Mouse (Mus musculus): ENCODE data around the gene Bdh2.

Gene Bdh2

DNA sequence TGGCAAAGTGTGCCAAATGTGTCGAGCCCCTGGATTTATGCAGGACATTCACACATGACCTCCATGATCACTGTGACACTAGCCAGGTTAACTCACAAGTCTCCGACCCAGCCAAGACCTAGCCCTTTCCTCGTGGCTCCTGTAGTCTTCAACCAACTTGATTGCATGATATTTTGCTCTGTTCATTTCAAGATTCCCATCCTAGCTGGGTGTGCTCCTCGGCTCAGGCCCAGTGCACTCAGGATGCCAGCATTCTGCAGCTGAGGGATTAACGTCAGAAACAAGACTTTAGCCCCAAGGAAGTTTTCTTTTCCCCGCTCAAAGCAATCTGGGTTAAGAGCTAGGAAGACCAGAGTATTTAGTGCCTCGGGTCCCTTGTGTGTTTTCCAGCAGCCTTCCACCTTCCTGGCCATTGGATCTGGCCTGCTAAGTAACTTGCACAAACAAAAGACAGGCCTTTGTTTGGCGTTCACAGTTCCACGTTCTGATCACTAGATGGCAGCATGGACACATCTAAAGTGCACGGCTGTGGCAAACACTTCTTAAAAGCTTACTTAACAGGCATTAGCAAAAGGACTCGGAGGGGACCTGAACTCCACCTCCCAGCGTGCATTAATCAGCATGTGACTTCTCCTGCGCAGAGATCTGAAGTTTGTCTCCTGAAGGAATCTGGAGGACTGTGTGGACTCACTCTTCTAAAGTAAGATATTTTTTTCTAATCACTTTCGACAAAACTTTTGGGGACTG lies at the start of gene Bdh2:
Gene Bdh2, plus strand, starts transcription at position 553 of the 747 bp plus-strand sequence.
- WGBS: 22% methylated on average over 14 of the region's 14 CpGs

- WGBS: 66% methylated on average over 3 of the region's 3 CpGs
Measured at GRCm38 (mm10) chr3:135232058-135232457, 49.0 kb upstream of the Bdh2 start.

- 91% methylated on average over 3 of the region's 3 CpGs for WGBS
Measured at GRCm38 (mm10) chr3:135232462-135232861, 48.6 kb upstream of the Bdh2 start.

DNA sequence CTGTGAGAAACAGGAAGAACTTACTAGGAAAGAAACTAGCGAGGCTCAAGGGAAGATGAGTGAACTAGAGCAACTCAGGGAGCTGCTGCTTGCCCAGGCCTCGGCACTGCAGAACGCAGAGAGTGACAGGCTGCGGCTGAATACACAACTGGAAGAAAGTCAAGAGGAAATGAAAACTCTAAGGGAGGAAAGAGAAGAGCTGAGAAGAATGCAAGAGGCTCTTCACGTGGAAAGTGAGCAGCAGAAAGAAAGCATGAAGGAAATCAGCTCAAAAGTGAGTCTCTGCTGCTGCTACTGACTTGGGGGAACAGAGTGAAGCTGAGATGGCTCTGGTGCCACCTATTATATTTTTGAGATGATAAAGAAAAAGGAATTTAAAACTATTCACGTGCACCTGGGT lies 34.2 kb upstream of the Bdh2 start:
- 95% methylated on average over 6 of the region's 6 CpGs for WGBS

DNA sequence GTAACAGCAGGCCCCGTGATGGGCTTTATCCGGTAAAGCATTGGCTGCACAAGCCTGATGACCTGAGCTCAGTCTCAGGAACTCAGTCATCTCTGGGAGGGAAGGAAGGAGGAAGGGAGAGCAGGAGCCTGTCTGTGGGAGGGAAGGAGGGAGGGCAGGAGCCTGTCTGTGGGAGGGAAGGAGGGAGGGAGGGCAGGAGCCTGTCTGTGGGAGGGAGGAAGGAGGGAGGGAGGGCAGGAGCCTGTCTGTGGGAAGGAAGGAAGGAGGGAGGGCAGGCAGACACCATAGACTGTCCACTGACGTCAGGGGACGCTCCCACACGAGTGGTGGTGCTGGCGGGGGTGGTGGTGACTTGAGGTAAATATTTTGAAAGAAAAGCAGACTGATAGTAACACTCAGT lies 31.9 kb upstream of the Bdh2 start:
- WGBS: 80% methylated on average over 6 of the region's 6 CpGs

- 93% methylated on average over 6 of the region's 6 CpGs for WGBS
Measured at GRCm38 (mm10) chr3:135251825-135252224, 29.2 kb upstream of the Bdh2 start.

DNA sequence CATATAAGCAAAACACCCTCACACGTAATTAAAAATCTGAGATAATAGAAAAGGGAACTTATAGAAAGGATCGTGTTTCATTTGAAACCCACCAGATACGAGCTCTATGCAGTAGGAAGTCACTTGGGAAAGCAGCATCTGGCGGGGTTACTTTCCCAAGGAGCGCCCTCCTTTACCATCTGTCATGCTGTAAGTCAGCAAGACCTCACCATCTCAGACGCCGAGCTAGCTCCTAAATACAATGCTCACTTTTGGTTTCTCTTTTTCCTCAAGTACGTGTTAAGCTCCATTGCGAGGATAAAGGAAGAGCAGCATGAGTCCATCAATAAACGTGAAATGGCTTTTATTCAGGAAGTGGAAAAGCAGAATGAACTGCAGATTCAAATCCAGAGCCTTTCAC lies 22.1 kb upstream of the Bdh2 start:
- 77% methylated on average over 10 of the region's 10 CpGs for WGBS

GRCm38 (mm10) chr3:135260233-135260632 lies 20.8 kb upstream of the Bdh2 start:
- 90% methylated on average over 7 of the region's 7 CpGs for WGBS

- 95% methylated on average over 5 of the region's 5 CpGs for WGBS
Measured at GRCm38 (mm10) chr3:135268616-135269015, 12.4 kb upstream of the Bdh2 start.

DNA sequence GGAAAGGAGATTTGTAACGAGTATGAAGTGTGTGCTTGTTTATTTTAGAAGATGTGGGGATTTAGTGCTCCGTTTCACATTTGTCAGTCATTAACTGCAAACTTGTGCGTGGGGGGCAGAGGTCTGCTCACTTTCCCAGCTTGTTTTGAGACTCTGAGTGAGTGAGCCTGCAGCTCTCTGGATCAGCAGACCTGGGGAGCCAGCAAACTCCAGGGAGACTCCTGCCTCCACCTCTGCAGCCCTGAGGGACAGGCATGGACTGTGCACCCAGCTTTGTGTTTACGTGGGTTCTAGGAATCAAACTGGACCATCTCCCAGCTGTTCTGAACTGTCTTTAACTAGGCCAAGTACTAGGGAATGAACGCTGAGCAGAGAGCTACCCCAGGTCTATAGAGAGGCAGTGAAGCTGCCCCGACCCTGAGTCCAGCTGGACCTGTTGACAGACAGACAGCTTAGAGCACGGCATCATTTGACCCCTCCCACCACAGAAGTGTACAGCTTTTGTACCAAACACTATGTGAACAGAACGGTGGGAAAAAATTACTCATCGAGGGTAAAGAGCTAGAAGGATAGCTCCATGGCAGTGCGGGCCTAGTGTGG lies 11.5 kb upstream of the Bdh2 start:
- WGBS: 94% methylated on average over 10 of the region's 10 CpGs

GRCm38 (mm10) chr3:135272627-135273026 lies 8.4 kb upstream of the Bdh2 start:
- 70% methylated on average over 12 of the region's 12 CpGs for WGBS

DNA sequence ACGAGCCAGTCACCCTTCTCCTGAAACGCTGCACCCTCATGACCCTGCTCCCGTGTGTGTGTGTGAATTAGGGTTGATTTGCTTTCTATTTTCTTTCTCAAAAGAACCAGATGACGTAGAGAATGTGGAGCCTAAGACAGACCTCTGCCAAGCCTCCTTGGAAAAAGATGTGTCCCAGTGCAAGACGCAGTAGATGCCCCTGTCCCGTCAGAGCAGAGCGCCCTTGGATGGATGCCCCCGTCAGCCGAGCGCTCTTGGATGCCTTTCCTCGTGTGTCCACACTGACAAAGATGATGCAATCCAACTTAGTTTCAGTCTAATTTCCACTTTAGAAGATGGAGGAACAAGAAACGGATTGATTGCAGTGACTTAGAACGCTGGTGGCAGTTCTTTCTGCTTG lies 8.0 kb upstream of the Bdh2 start:
- 85% methylated on average over 13 of the region's 13 CpGs for WGBS

DNA sequence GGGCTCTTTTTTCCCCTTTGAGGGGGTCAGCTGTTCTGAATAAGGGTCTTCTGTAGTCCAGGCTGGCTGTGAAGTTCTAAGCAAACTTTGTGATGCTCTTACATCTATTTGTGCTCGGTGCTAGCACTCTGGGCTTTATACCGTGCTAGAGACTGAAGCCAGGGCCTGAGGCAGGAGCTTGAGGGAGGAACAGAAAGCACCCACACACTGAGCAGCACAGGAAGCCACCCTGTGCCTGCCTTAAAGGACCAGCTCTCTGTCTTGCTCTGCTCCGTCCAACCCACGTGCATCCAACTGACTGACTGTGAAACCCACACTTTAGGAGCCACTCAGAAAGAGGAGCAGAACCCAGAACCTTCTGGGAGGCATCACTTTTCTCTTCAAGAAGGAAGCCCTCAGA lies 861 bp upstream of the Bdh2 start:
- WGBS: 75% methylated on average over 4 of the region's 4 CpGs

DNA sequence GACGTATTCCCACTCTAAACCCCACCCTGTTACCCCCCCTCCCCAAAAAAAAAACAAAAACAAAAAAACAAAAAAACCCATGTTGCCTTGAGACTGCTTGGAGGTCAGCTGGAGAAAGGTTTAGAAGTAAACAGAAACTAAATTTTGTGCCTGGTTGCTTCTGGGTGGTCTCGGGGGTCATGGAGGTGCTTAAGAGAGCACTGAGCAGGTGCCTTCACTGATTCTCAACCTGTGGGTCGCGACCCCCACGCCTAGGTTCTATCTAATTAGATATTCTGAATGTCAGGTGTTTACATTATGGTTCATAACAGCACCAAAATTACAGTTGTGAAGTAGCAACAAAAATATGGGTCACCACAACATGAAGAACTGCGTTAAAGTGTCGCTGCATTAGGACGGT lies 680 bp downstream of the Bdh2 start:
- WGBS: 81% methylated on average over 8 of the region's 8 CpGs

DNA sequence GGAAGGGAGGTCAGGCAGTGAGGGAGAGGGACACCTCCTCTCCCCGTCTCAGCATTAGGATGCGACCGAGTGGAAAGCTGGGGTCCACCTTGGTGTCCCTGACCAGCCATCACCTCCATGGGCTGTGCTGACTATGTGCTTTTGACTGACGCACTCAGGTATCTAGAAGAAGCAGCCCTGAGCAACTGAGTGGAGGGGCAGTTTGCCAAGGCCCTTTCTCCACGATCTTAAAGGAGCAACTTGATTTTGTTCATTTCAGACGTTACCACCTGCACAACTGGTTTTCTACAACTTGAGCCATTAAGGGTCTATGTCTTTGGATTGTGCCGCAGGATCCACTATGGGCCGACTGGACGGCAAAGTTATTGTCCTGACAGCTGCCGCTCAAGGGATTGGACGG lies 4.2 kb downstream of the Bdh2 start:
- WGBS: 91% methylated on average over 11 of the region's 11 CpGs

DNA sequence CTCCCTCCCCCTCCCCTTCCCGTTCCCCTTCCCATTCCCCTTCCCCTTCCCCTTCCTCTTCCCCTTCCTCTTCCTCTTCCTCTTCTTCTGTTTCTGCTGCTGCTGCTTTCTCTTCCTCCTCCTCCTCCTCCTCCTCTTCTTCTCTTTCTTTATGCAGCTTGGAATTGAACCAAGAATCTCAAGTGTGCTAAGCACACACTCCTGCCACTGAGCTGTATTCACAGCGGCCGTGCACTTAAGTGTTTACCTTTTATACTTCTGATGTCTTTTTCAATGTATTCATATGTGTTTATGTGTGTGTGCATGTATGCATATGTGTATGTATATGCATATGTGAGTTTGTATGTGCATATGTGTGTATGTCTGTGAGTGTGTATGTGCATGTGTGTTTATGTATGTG lies 4.8 kb downstream of the Bdh2 start:
- WGBS: 64% methylated on average over 3 of the region's 3 CpGs

GRCm38 (mm10) chr3:135288138-135288750 lies 7.2 kb downstream of the Bdh2 start:
- WGBS: 83% methylated on average over 8 of the region's 8 CpGs

DNA sequence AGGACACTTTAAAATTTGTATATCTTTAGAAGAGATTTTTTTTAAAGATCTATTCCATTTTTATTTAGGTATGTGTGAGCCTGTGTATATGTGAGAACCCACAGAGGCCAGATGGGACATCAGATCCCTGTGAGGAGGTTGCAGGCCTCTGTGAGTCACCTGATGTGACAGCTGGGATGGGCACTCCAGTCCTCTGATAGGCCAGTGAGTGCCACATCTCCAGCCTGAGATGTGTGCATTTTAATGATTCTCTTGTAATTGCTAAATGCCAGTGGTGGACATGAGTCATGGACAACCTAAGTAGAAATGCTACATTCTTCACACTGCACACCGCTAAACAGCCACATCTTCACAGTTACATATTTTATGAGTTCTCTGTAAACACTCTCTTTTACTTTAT lies 8.1 kb downstream of the Bdh2 start:
- 81% methylated on average over 1 of the region's 1 CpGs for WGBS

DNA sequence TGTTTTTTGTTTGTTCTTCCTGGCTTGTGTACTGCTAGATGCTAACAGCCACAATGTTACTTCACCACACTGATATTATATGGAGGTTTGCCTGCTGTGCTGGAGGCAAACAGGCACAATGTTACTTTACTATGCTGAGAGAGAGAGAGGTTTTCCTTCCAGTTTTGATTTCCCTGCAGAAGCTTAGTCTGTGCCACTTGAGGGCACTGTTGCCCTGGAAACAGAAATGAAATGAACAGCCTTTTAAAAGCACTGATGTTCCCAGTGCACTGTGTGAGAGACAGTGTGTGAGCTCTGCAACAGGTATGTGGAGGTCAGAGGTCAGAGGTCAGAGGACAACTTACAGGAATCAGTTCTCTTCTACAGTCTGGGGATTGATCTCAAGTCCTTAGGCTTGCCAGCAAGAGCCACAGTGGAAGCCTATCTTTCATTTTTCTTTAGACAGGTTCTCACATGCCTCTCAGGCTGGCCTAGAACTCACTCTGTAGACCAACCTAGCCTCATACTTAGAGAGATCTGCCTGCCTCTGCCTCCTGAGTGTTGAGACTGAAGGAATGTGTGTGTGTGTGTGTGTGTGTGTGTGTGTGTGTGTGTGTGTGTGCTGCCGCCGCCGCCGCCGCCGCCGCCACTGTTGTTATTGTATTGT lies 9.4 kb downstream of the Bdh2 start:
- WGBS: 97% methylated on average over 7 of the region's 7 CpGs

- 59% methylated on average over 7 of the region's 7 CpGs for WGBS
Measured at GRCm38 (mm10) chr3:135293703-135294102, 12.7 kb downstream of the Bdh2 start.

- 91% methylated on average over 1 of the region's 1 CpGs for WGBS
Measured at GRCm38 (mm10) chr3:135295559-135295958, 14.5 kb downstream of the Bdh2 start.

DNA sequence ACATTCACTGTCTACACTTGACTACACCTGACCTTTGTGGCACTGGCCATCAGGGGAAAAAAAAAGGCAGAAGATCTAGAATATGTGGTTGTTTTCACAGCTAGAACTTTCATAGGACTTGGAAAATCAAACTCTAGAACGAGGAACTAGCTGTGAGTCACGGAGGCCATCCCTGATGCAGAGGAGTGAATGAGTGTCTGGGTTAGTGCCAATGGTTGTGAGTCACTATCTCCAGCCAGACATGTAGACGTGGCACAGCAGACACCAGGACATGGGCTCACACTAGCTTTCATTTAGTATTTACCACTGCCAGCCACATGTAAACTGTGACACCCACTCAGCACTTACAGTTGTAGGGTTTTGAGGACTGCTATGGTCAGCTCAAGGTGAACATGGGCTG lies 17.5 kb downstream of the Bdh2 start:
- 45% methylated on average over 3 of the region's 3 CpGs for WGBS

- 69% methylated on average over 6 of the region's 6 CpGs for WGBS
Measured at GRCm38 (mm10) chr3:135300081-135300480, 19.1 kb downstream of the Bdh2 start.
